Mouse (Mus musculus): ENCODE results near the gene Tnfrsf19. TPM values are rescaled to one million over a fixed set of nuclear protein-coding genes. Genes with fewer than 3 reads are reported as not detected.
A peak's percentile ranks its signal among the peaks of the same experiment; 100 is the strongest.

Gene Tnfrsf19
- 0.49 TPM for polyA plus RNA-seq (2021)

DNA sequence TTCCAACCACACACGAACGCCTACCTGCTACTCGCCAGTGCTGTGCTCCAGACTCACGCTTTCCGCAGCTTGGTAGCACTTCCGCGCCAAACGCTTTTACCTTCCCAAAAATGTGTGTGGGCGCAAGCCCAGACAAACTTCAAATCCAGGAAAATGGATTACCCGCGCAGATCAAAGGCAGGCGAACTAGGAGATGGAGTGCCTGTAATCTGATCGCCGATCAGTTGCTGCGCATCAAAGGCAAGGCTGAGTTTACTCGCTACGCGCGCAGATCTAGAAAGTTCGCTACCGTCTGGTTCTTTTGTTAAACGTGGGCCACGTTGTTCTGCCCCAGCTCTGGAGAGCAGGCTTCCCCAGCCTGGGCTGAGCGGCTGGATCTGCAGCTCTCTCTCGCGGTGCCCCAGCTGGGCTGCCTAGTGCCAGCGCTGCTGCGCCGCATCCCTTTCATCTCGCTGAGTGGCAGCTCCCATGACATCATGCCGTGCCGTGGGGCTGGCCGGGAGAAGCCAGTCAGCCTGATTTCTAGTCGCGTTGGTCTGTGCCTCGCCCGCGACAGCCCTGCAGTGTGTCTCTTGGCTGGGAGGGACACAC is at the start of gene Tnfrsf19:
Gene Tnfrsf19 (minus strand): TSS at position 400 of the 591 bp plus-strand sequence.
- H3K27me3 ChIP-seq, result peaks cover 27% of the 10 kb centered on the region
- no peak for TF ChIP-seq CTCF (IDR thresholded peaks at IDR 0.05)
- POLR2A ChIA-PET, result no interaction called here
- DNase-seq (ENCODE audit: low read depth, low spot score), result no peak
- in situ Hi-C loops (cut with MboI; ENCODE audit: low pct_unique_long_range_greater_than_20kb), result no loop called here
- CTCF ChIA-PET, result interaction anchor here (1.0 kb wide), 1 partner anchor 9 kb away, joined by 3 read pairs; no protein-coding TSS in a partner anchor
- ATAC-seq, result peak; percentile 71

DNA sequence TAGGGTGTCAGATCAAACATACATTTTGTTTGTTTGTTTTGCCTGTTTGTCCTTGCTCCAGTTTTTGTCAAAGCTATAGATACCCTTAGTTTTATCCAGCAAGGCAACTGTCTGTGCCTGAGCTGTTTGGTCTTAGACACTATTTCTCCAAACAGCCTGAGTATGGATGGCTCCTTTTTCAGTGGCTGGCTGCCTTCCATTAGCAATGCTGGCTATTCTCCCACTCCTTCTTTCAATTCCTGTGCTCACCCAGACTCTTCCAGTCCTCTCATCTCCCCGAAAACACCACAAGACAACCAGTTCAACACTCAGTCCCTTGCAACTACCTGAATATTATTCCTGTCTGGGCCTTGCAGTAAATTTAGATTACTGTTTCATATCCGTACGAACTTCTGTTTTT is 45.8 kb upstream of the Tnfrsf19 start:
- ChIA-PET POLR2A (no interaction called here), CTCF (no interaction called here)
- ATAC-seq (no peak), DNase-seq (ENCODE audit: low read depth, low spot score) (no peak)
- H3K27me3 ChIP-seq, result peaks cover 12% of the 10 kb centered on the region
- in situ Hi-C loops (cut with MboI; ENCODE audit: low pct_unique_long_range_greater_than_20kb), result no loop called here
- TF ChIP-seq CTCF (IDR thresholded peaks at IDR 0.05), result no peak

DNA sequence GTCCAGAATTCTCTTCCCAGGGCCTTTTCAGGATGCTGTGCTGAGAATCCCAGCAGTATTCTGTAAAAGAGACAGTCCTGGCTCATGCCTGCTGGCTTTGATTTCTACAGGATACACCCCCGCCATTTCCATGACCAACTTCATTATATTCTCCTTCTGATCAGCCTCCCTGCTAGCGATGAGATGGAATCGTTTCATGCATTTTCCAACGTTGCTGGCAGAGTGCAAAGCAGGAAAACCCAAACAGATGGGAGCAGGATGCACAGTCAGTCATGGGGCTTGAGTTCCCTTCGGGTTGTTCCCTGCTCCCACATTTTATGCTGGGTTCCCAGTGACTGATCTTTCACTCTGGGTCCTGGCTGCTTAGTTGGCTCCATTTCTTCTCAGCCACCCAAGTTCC is 44.7 kb upstream of the Tnfrsf19 start:
- CTCF ChIA-PET, result no interaction called here
- peaks cover 12% of the 10 kb centered on the region for H3K27me3 ChIP-seq
- POLR2A ChIA-PET, result interaction anchor here (0.6 kb wide), 1 partner anchor 282 kb away, joined by 3 read pairs; no protein-coding TSS in a partner anchor
- in situ Hi-C loops (cut with MboI; ENCODE audit: low pct_unique_long_range_greater_than_20kb), result no loop called here
- ATAC-seq (no peak), DNase-seq (ENCODE audit: low read depth, low spot score) (no peak)
- no peak for TF ChIP-seq CTCF (IDR thresholded peaks at IDR 0.05)

GRCm38 (mm10) chr14:61088187-61088586 is 41.9 kb upstream of the Tnfrsf19 start:
- POLR2A ChIA-PET, result no interaction called here

GRCm38 (mm10) chr14:61085325-61085724 is 39.0 kb upstream of the Tnfrsf19 start:
- no peak for ATAC-seq
- no peak for DNase-seq (ENCODE audit: low read depth, low spot score)
- peaks cover 21% of the 10 kb centered on the region for H3K27me3 ChIP-seq
- peak; percentile 52 for TF ChIP-seq CTCF (IDR thresholded peaks at IDR 0.05)
- ChIA-PET POLR2A (no interaction called here), CTCF (interaction anchor here (1.6 kb wide), 1 partner anchor 288 kb away, joined by 3 read pairs; no protein-coding TSS in a partner anchor)
- in situ Hi-C loops (cut with MboI; ENCODE audit: low pct_unique_long_range_greater_than_20kb), result loop anchor here (10.0 kb wide), 1 partner anchor 291 kb away; no protein-coding TSS in a partner anchor

More at GRCm38 (mm10) chr14:61088187-61088586, 41.9 kb upstream of the Tnfrsf19 start:
- in situ Hi-C loops (cut with MboI; ENCODE audit: low pct_unique_long_range_greater_than_20kb), result loop anchor here (10.0 kb wide), 1 partner anchor 293 kb away; no protein-coding TSS in a partner anchor
- TF ChIP-seq CTCF (IDR thresholded peaks at IDR 0.05), result no peak
- H3K27me3 ChIP-seq, result peaks cover 12% of the 10 kb centered on the region
- ATAC-seq (no peak), DNase-seq (ENCODE audit: low read depth, low spot score) (no peak)
- CTCF ChIA-PET, result no interaction called here

DNA sequence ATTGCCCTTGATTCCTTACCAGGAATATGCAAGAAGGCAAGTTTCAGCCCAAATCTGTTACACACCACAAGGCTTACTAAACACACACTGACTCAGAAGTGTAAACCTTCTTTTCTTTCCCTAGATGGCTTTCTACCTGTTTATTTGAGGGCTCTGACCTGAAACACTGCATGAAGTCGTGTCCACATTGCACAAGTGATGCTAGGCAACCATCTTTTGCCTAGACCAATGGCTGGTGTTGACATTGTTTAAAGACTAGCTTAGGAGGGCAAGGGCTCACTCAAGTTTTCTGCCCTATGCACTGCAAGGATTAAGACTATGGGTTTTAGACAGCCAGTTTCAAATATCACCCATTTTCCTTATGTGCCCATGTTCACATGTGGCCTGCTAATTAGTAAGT is 23.3 kb upstream of the Tnfrsf19 start:
- POLR2A ChIA-PET, result interaction anchor here (0.6 kb wide), 1 partner anchor 352 kb away, joined by 4 read pairs; no protein-coding TSS in a partner anchor
- in situ Hi-C loops (cut with MboI; ENCODE audit: low pct_unique_long_range_greater_than_20kb), result no loop called here
- DNase-seq (ENCODE audit: low read depth, low spot score) (no peak), ATAC-seq (no peak)
- CTCF ChIA-PET, result interaction anchor here (0.9 kb wide), 1 partner anchor 14 kb away, joined by 3 read pairs; no protein-coding TSS in a partner anchor
- peaks cover 10% of the 10 kb centered on the region for H3K27me3 ChIP-seq
- no peak for TF ChIP-seq CTCF (IDR thresholded peaks at IDR 0.05)

- no peak for DNase-seq (ENCODE audit: low read depth, low spot score)
- ATAC-seq, result no peak
- CTCF ChIA-PET, result interaction anchor here (1.5 kb wide), 1 partner anchor 11 kb away, joined by 3 read pairs; no protein-coding TSS in a partner anchor
- in situ Hi-C loops (cut with MboI; ENCODE audit: low pct_unique_long_range_greater_than_20kb), result no loop called here
- TF ChIP-seq CTCF (IDR thresholded peaks at IDR 0.05), result no peak
- peaks cover 22% of the 10 kb centered on the region for H3K27me3 ChIP-seq
- POLR2A ChIA-PET, result no interaction called here
Measured at GRCm38 (mm10) chr14:61061729-61062128, 15.4 kb upstream of the Tnfrsf19 start.

DNA sequence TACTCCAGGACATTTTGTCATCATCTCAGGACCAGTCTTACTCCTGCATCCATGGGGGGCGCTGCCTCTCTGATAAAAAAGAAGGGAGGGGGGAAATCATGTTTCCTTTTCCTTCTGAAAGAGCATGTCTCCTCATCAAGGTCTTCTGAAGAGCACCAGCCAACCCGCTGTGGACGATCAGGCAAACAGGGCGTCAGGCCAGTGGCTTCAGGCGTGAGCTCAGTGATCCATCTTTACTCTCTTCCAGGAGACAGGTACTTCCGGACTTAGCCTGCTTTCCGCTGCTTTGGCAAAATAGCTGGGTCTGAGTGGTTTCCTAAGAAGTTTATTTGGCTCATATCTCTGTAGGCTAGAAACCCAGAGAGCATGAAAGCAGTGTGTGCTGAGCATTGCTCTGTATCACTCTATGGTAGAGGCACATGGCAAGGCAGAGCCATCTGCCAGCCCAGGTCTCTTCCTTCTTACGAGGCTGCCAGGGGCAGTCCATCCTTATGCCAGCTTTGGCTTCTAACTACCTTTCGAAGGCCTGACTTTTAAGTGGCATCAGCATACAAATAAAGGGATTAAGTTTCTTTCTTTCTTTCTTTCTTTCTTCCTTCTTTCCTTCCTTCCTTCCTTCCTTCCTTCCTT is 13.1 kb upstream of the Tnfrsf19 start:
- CTCF ChIA-PET, result no interaction called here
- in situ Hi-C loops (cut with MboI; ENCODE audit: low pct_unique_long_range_greater_than_20kb), result no loop called here
- no peak for TF ChIP-seq CTCF (IDR thresholded peaks at IDR 0.05)
- no peak for ATAC-seq
- POLR2A ChIA-PET, result no interaction called here
- DNase-seq (ENCODE audit: low read depth, low spot score), result no peak
- peaks cover 17% of the 10 kb centered on the region for H3K27me3 ChIP-seq

GRCm38 (mm10) chr14:61056962-61057361 is 10.7 kb upstream of the Tnfrsf19 start:
- DNase-seq (ENCODE audit: low read depth, low spot score) (no peak), ATAC-seq (no peak)
- in situ Hi-C loops (cut with MboI; ENCODE audit: low pct_unique_long_range_greater_than_20kb), result no loop called here
- TF ChIP-seq CTCF (IDR thresholded peaks at IDR 0.05), result no peak
- ChIA-PET CTCF (interaction anchor here (1.8 kb wide), 1 partner anchor 13 kb away, joined by 4 read pairs; no protein-coding TSS in a partner anchor), POLR2A (no interaction called here)
- peaks cover 11% of the 10 kb centered on the region for H3K27me3 ChIP-seq

DNA sequence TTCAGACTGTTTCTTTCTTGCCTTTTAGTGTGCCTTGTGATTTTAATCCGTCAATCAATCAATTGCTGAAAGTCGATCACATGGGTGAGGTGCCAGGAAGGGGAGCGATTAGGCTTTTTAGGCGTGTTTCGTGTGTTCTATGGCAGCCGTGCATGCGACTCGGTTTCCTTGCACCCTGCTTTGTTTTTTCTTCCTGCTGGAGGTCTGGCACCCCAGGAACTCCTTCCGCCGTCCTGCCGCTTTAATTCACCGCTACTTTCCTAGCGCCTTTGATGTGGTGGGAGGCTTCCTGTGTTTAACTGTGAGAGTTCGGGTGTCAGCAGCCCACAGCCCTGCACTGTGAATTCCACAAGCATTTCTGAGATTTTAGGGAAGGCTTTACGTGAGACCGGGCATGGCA is 10.2 kb upstream of the Tnfrsf19 start:
- ATAC-seq (no peak), DNase-seq (ENCODE audit: low read depth, low spot score) (no peak)
- TF ChIP-seq CTCF (IDR thresholded peaks at IDR 0.05), result no peak
- in situ Hi-C loops (cut with MboI; ENCODE audit: low pct_unique_long_range_greater_than_20kb), result no loop called here
- peaks cover 10% of the 10 kb centered on the region for H3K27me3 ChIP-seq
- ChIA-PET CTCF (no interaction called here), POLR2A (no interaction called here)

DNA sequence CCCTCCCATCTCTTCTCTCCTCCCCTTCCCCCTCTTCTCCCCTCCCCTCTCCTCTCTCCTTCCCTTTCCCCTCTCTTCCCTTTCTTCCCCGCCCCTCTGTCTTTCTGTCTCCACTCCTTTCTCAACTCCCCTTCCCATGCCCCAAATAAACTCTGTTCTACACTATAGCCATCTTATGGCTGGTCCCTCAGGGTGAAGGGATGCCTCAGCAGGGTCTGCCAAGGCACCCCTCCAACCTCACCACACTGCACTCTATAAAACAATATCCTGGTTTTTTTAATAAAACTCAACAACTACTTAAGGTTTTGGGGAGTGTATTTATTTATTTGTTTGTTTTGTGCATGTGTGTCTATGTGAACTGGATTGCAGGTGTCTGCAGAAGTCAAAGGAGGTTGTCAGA is 9.6 kb upstream of the Tnfrsf19 start:
- in situ Hi-C loops (cut with MboI; ENCODE audit: low pct_unique_long_range_greater_than_20kb), result no loop called here
- POLR2A ChIA-PET, result no interaction called here
- CTCF ChIA-PET, result interaction anchor here (0.9 kb wide), 1 partner anchor 10 kb away, joined by 3 read pairs; the partner anchor contains the start of gene Tnfrsf19
- no peak for DNase-seq (ENCODE audit: low read depth, low spot score)
- H3K27me3 ChIP-seq, result peaks cover 10% of the 10 kb centered on the region
- no peak for TF ChIP-seq CTCF (IDR thresholded peaks at IDR 0.05)
- no peak for ATAC-seq
